Mouse (Mus musculus) heart, adult 18-20 months (tissue): Measurements from ENCODE around the gene Ncapg. TPM values are rescaled to one million over a fixed set of nuclear protein-coding genes. Genes with fewer than 3 reads are reported as not detected.

ENCODE experiments used
- DNase-seq, 2 experiments: peaks; one replicate each; pipeline ENCODE4 v3.0.0; 2021 to 2022; ENCODE audit warnings: mixed read lengths in 1 of 2
- total RNA-seq, 2 experiments: library from RNA; stranded (reverse); gene quantifications; 2 replicates each; pipeline ENCODE4 v1.2.3; 2021

The Ncapg gene
- total RNA-seq, 2 experiments from 2014 or later = 0.44 to 0.84 TPM

GRCm38 (mm10) chr5:45706811-45707210 is 37.1 kb downstream of the Ncapg start:
- no peak for DNase-seq

- DNase-seq = no peak
Measured at GRCm38 (mm10) chr5:45709653-45710052, 39.9 kb downstream of the Ncapg start.

GRCm38 (mm10) chr5:45718848-45719488 is 49.2 kb downstream of the Ncapg start:
- no peak for DNase-seq

GRCm38 (mm10) chr5:45733751-45734150 is 64.0 kb downstream of the Ncapg start:
- no peak for DNase-seq

- DNase-seq = no peak
Measured at GRCm38 (mm10) chr5:45737911-45738310, 68.2 kb downstream of the Ncapg start.

Other genes with a start within 250 kb of the Ncapg start
- gene Qdpr, start 219.7 kb upstream of the Ncapg start, total RNA-seq = 10 to 100 TPM; 90.5 to 92.1 TPM
- not detected for gene Clrn2, start 216.2 kb upstream of the Ncapg start, total RNA-seq
- gene Lap3, start 176.5 kb upstream of the Ncapg start, total RNA-seq = 100 to 1,000 TPM; 115 to 134 TPM
- 10 to 100 TPM; 56.7 to 61.3 TPM for gene Med28, start 149.7 kb upstream of the Ncapg start, total RNA-seq
- gene Fam184b, start 30.3 kb upstream of the Ncapg start, total RNA-seq = under 1 TPM; 0.05 to 0.08 TPM
- 1 to 10 TPM; 6.8 to 7.3 TPM for gene Lcorl, start 187.7 kb downstream of the Ncapg start, total RNA-seq